Mouse (Mus musculus) adrenal gland, postnatal 0 days (tissue): Measurements from ENCODE around the gene Kcnh6. TPM values are rescaled to one million over a fixed set of nuclear protein-coding genes. Genes with fewer than 3 reads are reported as not detected.

Experiments
- polyA plus RNA-seq: library from polyadenylated mRNA; unstranded; fragments of >200 nt; fragmentation: Nextera tagmentation; extraction: Ambion mirVana; gene quantifications from 2 replicates; pipeline ENCODE4 v1.2.1, GENCODE M21; 2015

Kcnh6 gene
- 0.70 and 2.1 TPM in 2 replicates for polyA plus RNA-seq

GRCm38 (mm10) chr11:106007821-106008220, at the start of gene Kcnh6:
Gene Kcnh6, plus strand, starts transcription at chr11:106008124.

GRCm38 (mm10) chr11:105967741-105968574, 40.0 kb upstream of the Kcnh6 start, which contains the start of gene Ace:
Gene Ace, plus strand, starts transcription at chr11:105967945.

GRCm38 (mm10) chr11:105994375-105994774, 13.5 kb upstream of the Kcnh6 start, which contains the start of gene Ace3:
Gene Ace3, plus strand, starts transcription at chr11:105994675.

GRCm38 (mm10) chr11:106036548-106037417, 28.9 kb downstream of the Kcnh6 start, which contains the start of gene Dcaf7:
Gene Dcaf7, plus strand, starts transcription at chr11:106036872.

GRCm38 (mm10) chr11:106065923-106066571, 58.1 kb downstream of the Kcnh6 start, which contains the start of gene Taco1:
Gene Taco1, plus strand, starts transcription at chr11:106066061.

Other genes starting within 250 kb of the Kcnh6 start
- 162 and 188 TPM in 2 replicates for gene Cyb561, start 54.8 kb upstream of the Kcnh6 start, polyA plus RNA-seq
- 4.5 and 4.8 TPM in 2 replicates for gene Ace, start 40.2 kb upstream of the Kcnh6 start, polyA plus RNA-seq
- gene Ace3, start 13.4 kb upstream of the Kcnh6 start, polyA plus RNA-seq, result not detected in 2 replicates
- gene Dcaf7, start 28.7 kb downstream of the Kcnh6 start, polyA plus RNA-seq, result 29.6 and 39.0 TPM in 2 replicates
- 5.3 and 13.0 TPM in 2 replicates for gene Taco1, start 57.9 kb downstream of the Kcnh6 start, polyA plus RNA-seq
- gene Map3k3, start 76.5 kb downstream of the Kcnh6 start, polyA plus RNA-seq, result 18.2 and 19.0 TPM in 2 replicates
- gene Gm10840, start 152.7 kb downstream of the Kcnh6 start, polyA plus RNA-seq, result 0.71 TPM in 1 of 2 replicates, not detected in the other
- gene Limd2, start 152.7 kb downstream of the Kcnh6 start, polyA plus RNA-seq, result 80.7 and 82.8 TPM in 2 replicates
- 11.3 and 16.9 TPM in 2 replicates for gene Strada, start 194.0 kb downstream of the Kcnh6 start, polyA plus RNA-seq
- 51.4 and 75.4 TPM in 2 replicates for gene Ccdc47, start 208.2 kb downstream of the Kcnh6 start, polyA plus RNA-seq
- gene Ddx42, start 208.8 kb downstream of the Kcnh6 start, polyA plus RNA-seq, result 29.6 and 44.6 TPM in 2 replicates
- 22.6 and 41.1 TPM in 2 replicates for gene Ftsj3, start 248.0 kb downstream of the Kcnh6 start, polyA plus RNA-seq
- gene Psmc5, start 248.0 kb downstream of the Kcnh6 start, polyA plus RNA-seq, result 142 and 201 TPM in 2 replicates